Mouse (Mus musculus): Measurements from ENCODE around the gene Ctss.

- TF ChIP-seq POLR2A (IDR thresholded peaks at IDR 0.05; ENCODE audit: insufficient read depth, low read depth, low read length) (no peak), CTCF (IDR thresholded peaks at IDR 0.05; ENCODE audit: insufficient read depth, low read depth, low read length) (no peak)
Observed at GRCm38 (mm10) chr3:95529814-95530213, 3.2 kb downstream of the Ctss start.

All from olfactory bulb, adult 2 months (tissue).